Mouse (Mus musculus): ENCODE measurements around the gene Zfyve28. TPM values are rescaled to one million over a fixed set of nuclear protein-coding genes. Genes with fewer than 3 reads are reported as not detected.

The Zfyve28 gene
- polyA plus RNA-seq, 1 experiment = 0.57 TPM

- WGBS = 3% methylated on average over 18 of the region's 18 CpGs
- no peak for DNase-seq (ENCODE audit: low read depth, low spot score)
Measured at GRCm38 (mm10) chr5:34287838-34288145, 457 bp downstream of the Zfyve28 start.

DNA sequence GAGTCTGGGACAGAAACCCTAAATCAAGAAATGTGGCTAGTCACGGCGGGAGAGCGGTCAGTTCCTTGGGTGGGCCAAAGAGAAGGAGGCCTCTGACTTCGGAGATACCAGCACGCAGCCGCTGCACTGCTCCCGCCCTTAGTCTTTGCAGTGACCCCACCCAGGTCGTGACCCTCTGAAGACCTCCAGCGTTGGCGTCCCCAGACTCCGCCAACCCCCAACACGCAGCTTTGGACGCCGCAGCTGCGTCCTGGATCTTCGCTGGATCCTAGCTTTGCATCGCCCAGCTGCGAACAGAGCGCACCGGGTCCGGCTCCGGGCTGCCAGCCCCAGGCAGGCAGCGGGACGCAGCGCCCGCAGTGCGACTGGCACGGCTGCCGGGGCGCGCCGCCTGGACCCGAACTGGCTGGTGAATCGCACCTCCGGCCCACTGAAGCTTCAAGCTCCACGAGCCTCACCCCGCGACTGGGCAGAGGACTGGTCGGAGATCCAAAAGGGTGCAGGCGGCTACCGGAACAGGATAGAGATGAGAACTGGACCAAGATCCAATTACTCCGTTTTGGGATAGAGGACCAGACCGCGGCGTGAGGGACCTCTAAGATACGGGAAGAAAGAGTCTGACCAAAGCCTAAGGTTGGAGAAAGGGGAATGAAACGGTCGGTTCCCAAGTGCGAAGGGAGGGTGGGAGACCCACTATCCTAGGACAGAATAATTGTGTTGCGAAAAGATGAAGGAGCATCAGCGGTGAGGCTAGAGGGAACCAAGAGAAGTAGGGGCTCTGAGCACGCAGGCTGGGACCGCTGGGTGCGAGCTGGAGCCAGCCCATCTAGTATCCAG, 1.0 kb downstream of the Zfyve28 start:
- DNase-seq (ENCODE audit: low read depth, low spot score) = no peak
- 3% methylated on average over 54 of the region's 54 CpGs for WGBS

DNA sequence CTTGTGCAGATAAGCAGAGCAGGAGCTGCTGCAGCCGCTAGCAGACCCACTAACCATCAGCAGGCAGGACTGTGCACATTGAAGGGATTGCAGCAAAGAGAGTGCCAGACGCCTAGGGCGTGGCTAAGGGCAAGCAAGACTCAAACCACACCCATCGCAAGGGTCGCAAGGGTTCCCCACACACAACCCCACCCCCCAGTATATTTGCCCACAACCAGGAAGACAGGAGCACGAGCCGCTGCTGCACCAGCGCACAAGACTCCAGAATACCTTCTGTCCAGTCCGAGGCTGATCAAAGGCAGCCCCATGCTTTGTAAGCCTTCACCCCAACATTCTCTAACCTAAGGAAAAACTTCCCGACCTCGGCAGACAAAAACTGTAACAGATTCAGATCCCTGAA, 1.7 kb downstream of the Zfyve28 start:
- 8% methylated on average over 11 of the region's 11 CpGs for WGBS

GRCm38 (mm10) chr5:34285285-34285684, 3.0 kb downstream of the Zfyve28 start:
- DNase-seq (ENCODE audit: low read depth, low spot score) = no peak
- WGBS = 83% methylated on average over 2 of the region's 2 CpGs

More for the DNA sequence above, 1.7 kb downstream of the Zfyve28 start:
- DNase-seq (ENCODE audit: low read depth, low spot score) = no peak

DNA sequence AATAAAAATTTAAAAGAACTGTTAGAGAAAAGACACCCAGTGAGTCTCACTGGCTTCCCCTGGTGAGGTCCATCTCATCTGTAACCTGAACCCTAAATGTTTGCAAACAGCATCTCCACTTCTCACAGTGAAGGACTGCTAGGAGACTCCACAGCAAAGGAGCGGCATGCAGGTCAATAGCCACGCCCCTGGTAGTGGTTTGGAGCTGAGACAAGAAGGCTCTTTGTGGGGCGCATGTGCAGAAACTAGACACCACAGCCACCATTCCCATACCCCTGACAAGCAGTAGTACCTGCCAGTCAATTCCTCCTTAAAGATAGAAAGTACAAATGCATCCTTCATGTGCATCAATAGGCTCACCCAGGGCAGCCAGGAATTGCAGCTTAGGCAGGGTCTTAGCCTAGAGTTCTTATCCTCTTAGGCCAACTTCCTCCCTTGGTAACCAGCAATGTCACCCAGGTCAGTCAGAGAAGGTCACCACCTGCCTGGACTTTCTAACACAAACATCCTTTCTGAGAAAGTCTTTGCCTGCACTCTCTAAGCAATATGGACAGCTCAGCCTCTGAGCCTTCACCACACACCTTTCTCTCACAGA, 4.0 kb downstream of the Zfyve28 start:
- no peak for DNase-seq (ENCODE audit: low read depth, low spot score)
- WGBS = 25% methylated on average over 3 of the region's 3 CpGs

- 86% methylated on average over 5 of the region's 5 CpGs for WGBS
- DNase-seq (ENCODE audit: low read depth, low spot score) = no peak
Measured at GRCm38 (mm10) chr5:34283355-34283754, 4.9 kb downstream of the Zfyve28 start.

DNA sequence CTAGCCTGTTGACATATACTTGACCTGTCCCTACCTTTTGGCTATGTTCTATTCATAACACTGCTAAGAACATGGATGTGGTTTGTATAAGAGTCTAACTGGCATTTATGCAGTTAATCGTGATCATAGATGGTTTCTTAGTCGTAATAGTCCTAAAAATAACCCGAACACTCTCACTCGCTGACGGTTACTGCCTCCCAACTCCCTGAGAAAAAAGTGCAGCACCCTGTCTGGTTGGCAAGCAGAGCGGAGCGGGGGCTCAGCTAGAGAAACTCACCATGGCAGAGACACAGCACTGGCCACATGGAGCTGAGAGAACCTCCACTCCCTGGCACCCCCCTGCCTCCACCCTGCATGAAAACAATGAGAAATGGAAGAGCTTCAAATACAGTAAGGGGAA, 7.3 kb downstream of the Zfyve28 start:
- no peak for DNase-seq (ENCODE audit: low read depth, low spot score)
- WGBS = 48% methylated on average over 7 of the region's 7 CpGs

DNA sequence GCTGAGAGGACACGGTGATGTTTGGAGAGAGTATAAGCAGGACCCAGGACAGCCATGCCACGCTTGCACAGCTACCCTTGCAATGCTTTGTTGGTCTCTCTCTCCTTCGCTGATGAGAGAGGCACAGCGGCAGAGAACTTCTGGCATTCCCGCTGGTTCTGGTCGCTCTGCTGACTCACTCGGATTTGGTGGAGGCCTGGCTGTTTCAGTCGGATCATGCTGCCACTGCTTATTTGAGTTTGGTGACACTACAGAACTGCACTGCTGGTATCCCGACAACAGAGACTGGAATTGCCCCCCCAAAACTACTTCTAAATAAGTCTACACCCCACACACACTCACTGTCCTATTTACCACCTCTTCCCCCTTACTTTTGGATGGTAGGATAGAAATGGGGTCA, 9.0 kb downstream of the Zfyve28 start:
- DNase-seq (ENCODE audit: low read depth, low spot score) = no peak
- 83% methylated on average over 9 of the region's 9 CpGs for WGBS

DNA sequence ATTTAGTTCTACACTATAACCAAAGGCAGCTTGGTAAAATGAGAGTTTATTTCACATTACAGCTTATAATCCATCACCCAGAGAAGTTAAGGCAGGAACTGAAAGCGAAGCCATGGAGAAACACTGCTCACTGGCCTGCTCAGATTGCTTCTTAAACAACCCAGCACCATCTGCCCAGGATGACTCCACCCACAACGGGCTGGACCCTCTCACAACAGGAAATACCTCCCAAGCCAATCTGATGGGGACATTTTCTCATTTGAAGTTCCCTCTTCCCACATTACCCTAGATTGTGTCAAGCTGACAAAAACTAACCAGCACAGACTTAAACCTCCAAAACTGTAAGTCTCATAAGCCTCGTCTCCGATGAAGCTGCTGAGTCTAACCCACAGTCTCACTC, 10.2 kb downstream of the Zfyve28 start:
- no peak for DNase-seq (ENCODE audit: low read depth, low spot score)
- WGBS = 58% methylated on average over 4 of the region's 4 CpGs

- no peak for DNase-seq (ENCODE audit: low read depth, low spot score)
- WGBS = 52% methylated on average over 6 of the region's 6 CpGs
Measured at GRCm38 (mm10) chr5:34276746-34277145, 11.5 kb downstream of the Zfyve28 start.

DNA sequence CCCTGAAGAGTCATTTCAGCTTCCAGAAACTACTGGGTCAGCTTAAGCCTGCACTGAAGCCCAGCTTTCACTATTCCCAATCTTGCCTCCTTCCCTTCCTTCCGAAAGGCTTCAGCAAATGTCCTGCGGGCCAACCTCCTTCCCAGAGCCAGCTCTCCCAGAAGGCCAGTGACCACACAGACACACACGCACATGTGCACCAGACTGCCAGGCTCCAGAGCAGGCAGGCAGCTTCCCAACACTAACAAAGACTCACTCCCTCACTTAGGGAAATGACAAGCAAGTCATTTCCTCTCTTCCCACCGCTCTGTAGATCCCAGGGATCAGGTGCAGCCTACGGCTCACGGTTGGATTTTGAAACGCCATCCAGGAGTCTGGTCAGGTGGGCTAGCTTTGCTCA, 12.1 kb downstream of the Zfyve28 start:
- WGBS = 62% methylated on average over 7 of the region's 7 CpGs
- DNase-seq (ENCODE audit: low read depth, low spot score) = no peak

- 85% methylated on average over 10 of the region's 10 CpGs for WGBS
- no peak for DNase-seq (ENCODE audit: low read depth, low spot score)
Measured at GRCm38 (mm10) chr5:34274676-34275293, 13.5 kb downstream of the Zfyve28 start.

GRCm38 (mm10) chr5:34274268-34274667, 14.0 kb downstream of the Zfyve28 start:
- WGBS = 75% methylated on average over 3 of the region's 3 CpGs
- no peak for DNase-seq (ENCODE audit: low read depth, low spot score)

- no peak for DNase-seq (ENCODE audit: low read depth, low spot score)
- 81% methylated on average over 5 of the region's 5 CpGs for WGBS
Measured at GRCm38 (mm10) chr5:34273251-34273681, 15.0 kb downstream of the Zfyve28 start.

DNA sequence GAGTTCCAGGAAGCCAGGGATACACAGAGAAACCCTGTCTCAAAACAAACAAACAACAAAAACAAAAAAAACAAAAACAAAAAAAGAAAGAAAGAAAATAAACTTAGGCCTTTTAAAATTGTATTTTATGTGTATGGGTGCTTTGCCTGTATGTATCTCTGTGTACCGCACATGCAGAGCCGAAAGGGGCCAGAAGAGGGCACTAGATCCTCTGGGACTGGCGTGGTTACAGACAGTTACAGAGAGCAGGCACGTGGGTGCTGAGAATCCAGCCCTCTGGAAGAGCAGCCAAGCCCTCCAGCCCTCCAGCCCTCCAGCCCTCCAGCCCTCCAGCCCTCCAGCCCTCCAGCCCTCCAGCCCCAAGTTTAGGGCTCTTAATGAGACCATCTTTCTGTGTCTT, 16.5 kb downstream of the Zfyve28 start:
- DNase-seq (ENCODE audit: low read depth, low spot score) = no peak
- WGBS = 34% methylated on average over 4 of the region's 4 CpGs

- 62% methylated on average over 12 of the region's 12 CpGs for WGBS
- no peak for DNase-seq (ENCODE audit: low read depth, low spot score)
Measured at GRCm38 (mm10) chr5:34269921-34270465, 18.3 kb downstream of the Zfyve28 start.

GRCm38 (mm10) chr5:34269197-34269920, 18.9 kb downstream of the Zfyve28 start:
- 84% methylated on average over 16 of the region's 16 CpGs for WGBS
- no peak for DNase-seq (ENCODE audit: low read depth, low spot score)

- DNase-seq (ENCODE audit: low read depth, low spot score) = no peak
Measured at GRCm38 (mm10) chr5:34266065-34266464, 22.2 kb downstream of the Zfyve28 start.

GRCm38 (mm10) chr5:34259172-34259816, 29.0 kb downstream of the Zfyve28 start:
- DNase-seq (ENCODE audit: low read depth, low spot score) = no peak
- WGBS = 70% methylated on average over 3 of the region's 3 CpGs

More at GRCm38 (mm10) chr5:34266065-34266464, 22.2 kb downstream of the Zfyve28 start:
- whole genome bisulfite sequencing = 58% methylated on average over 4 of the region's 4 CpGs
